Mouse (Mus musculus): ENCODE measurements around the gene Slc22a28.
"Not testable (repeated sequence)": the region's sequence is repeated elsewhere in the genome, so short reads cannot be mapped to it uniquely, and the experiment has no call there.

The Slc22a28 gene

DNA sequence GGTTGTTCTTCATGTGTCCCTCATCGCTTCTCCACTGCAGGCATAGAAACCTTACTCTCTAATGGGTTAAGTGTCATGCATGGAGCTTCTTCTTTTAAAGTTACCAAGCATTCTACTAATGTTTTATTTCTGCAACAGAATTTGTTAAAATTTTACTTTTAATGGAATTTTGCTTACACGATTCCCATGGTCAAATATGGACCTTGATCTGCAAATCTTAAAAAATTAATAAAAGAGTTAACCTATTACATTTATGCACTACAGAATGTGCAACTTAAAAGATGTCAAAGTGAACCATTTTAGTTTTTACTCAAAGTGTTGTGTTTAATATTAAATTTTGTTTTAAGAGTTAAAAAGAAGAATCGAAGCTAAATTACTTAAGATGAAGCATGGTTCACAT is at the start of gene Slc22a28:
TSS of gene Slc22a28 (minus strand) at position 102 of the 400 bp plus-strand sequence.
- H3K4me3 ChIP-seq (replicated peaks; ENCODE audit: low read length); H3K9me3 ChIP-seq (ENCODE audit: low read length); H3K4me1 ChIP-seq (replicated peaks; ENCODE audit: low read depth, low read length); H3K36me3 ChIP-seq (ENCODE audit: insufficient read depth, low read length); H3K27me3 ChIP-seq (ENCODE audit: insufficient read depth, low read length): not testable (repeated sequence)

DNA sequence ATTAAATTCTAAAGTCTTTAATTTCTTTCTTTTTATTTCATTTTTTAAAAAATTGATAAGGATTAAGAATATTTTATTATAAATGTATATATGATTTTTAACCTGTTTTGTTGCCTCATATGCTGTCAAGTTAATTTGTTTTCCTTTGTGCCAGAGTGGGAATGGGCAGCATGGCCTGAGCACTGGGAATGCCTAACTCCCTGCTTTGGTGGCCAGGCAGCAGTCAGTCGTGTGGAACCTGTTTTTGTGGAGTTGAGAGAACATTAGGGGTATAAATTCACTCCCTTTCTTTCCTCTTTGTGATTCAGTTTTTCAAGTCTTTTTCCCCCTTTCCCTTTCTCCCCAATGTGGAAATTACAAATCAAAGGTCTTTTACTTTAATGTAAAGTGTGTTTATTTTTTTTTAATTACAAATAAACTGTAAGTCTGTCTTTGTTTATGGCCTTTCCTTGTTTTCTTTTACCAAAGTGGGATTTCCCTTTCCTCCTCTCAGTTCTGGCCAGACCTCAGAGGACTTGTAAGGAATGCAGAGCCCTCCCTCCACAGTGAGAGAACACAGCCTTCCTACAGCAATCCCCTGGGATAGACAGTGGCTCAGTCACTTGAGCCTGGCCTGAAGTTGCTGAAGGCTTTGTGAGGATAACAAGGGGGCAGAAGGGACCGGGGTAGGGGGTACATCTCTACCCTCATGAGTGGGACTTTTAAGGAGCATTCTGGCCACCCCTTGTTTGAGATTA is 17.2 kb upstream of the Slc22a28 start:
- Histone ChIP-seq H3K27me3 (ENCODE audit: insufficient read depth, low read length) (no peaks in the 10 kb centered on the region), H3K4me1 (replicated peaks; ENCODE audit: low read depth, low read length) (no peaks in the 10 kb centered on the region), H3K9me3 (ENCODE audit: low read length) (peaks cover 40% of the 10 kb centered on the region), H3K36me3 (ENCODE audit: insufficient read depth, low read length) (no peaks in the 10 kb centered on the region), H3K4me3 (replicated peaks; ENCODE audit: low read length) (no peak overlapping the region)
- no peak for TF ChIP-seq NANOG (IDR thresholded peaks at IDR 0.05; ENCODE audit: borderline replicate concordance, low read length)
- no peak for TF ChIP-seq CTCF (conservative IDR thresholded peaks at IDR 0.05; ENCODE audit: low read length)
- TF ChIP-seq POU5F1 (IDR thresholded peaks at IDR 0.05; ENCODE audit: borderline replicate concordance, low read length): no peak

DNA sequence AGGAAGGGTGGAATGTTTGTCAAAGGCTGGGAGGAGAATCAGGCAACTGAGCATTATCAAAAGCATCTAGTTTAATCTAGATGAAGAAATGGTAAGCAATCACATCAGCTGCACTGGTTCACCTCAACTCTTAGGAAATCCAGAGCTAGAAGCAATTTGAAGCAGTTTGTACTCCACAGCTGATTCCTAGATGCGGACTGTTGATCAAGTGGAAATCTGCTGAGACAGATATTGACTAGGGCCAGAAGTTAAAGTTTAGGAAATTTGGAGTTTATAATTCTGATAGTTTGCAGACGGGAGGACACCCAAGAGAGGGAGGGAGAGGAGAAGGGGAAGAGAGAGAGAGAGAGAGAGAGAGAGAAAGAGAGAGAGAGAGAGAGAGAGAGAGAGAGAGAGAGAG is 10.9 kb upstream of the Slc22a28 start:
- not testable (repeated sequence) for H3K36me3 ChIP-seq (ENCODE audit: insufficient read depth, low read length); H3K4me3 ChIP-seq (replicated peaks; ENCODE audit: low read length); H3K4me1 ChIP-seq (replicated peaks; ENCODE audit: low read depth, low read length); H3K27me3 ChIP-seq (ENCODE audit: insufficient read depth, low read length)
- peaks cover 15% of the 10 kb centered on the region; the same call in 1 of the 2 replicates for H3K9me3 ChIP-seq (ENCODE audit: low read length)

DNA sequence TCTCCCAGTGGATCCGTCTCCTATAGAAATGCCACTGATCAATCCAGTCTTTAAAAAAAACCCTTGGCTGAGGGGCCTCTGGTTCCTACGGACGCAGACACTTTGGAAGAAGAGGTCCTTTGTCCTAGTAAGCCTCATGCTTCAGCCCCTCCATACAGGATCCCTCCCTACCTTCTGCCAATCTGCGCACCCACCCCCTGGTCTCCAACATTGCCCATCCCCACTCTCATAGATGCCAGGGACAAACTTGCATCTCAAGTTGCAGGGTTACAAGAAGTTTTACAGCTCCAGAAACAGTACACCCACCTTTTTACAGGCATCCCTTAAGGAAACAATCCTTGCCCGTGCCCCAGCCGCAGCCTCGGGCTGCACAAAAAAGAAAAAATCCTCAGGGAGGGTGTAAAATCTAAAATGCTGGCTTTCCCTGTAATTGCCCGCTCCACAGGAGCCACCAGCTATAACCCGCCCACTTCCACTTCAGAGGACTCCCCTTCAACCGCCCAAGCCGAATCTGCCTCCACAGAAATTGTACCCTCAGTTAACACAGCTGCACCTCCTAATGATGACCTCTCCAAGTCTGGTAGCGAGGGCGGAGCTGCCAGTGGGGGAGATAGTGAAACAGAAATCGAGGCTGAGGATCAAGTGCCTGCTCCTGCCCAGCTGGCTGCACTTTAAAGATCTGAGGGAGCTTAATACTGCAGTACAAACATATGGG is 2.5 kb upstream of the Slc22a28 start:
- not testable (repeated sequence) for H3K4me3 ChIP-seq (replicated peaks; ENCODE audit: low read length); H3K4me1 ChIP-seq (replicated peaks; ENCODE audit: low read depth, low read length); H3K27me3 ChIP-seq (ENCODE audit: insufficient read depth, low read length); H3K36me3 ChIP-seq (ENCODE audit: insufficient read depth, low read length)
- peaks cover 14% of the 10 kb centered on the region; the same call in 1 of the 2 replicates for H3K9me3 ChIP-seq (ENCODE audit: low read length)

DNA sequence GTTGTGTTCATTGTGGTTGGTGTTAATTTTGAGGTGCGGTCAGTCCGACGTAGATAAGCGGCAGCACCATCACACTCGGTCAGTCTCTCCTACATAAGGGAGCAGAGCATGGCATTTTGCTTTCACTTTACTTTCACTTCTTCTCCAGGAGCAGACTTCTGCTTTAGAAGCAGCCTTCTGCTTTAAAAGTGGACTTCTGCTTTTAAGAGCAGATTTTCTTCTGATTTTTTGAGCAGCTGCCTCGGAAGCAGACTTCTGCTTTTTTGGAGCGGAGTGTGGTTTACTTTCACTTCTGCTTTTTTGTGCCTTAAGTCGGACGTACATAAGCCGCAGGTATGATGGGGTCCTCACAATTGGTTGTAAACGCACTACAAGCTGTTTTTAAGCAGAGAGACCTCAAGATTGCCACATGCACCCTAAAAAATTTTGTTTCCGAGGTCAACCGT is 111.9 kb downstream of the Slc22a28 start:
- Histone ChIP-seq H3K4me1 (replicated peaks; ENCODE audit: low read depth, low read length) (no peaks in the 10 kb centered on the region), H3K36me3 (ENCODE audit: insufficient read depth, low read length) (no peaks in the 10 kb centered on the region), H3K9me3 (ENCODE audit: low read length) (peaks cover 56% of the 10 kb centered on the region), H3K27me3 (ENCODE audit: insufficient read depth, low read length) (no peaks in the 10 kb centered on the region), H3K4me3 (replicated peaks; ENCODE audit: low read length) (no peak overlapping the region)
- TF ChIP-seq CTCF (conservative IDR thresholded peaks at IDR 0.05; ENCODE audit: low read length) (no peak), POU5F1 (IDR thresholded peaks at IDR 0.05; ENCODE audit: borderline replicate concordance, low read length) (no peak)

DNA sequence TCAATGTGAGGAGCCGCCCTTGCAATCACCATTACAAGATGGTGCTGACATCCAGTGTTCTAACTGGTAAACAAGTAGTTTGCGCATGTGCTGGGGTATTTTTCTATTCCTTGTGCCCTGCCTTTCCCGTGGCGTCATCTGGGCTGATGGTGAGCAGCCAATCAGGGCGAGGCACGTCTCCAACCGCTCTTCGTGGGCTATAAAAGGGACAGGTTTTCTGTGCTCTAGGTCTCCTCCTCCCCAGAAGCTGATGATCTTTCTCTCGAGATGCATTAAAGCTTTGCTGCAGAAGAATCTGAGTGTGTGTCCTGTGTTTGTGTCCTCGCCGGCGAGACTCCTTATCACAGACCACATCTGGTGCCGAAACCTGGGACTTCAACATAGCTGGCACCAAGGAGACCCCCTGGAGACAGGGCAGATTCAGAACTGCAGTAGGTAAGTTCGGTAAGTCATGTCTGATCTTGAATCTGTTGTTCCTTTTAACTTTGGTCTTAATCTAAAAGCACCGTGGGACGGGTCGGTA is 112.4 kb downstream of the Slc22a28 start:
- not testable (repeated sequence) for H3K36me3 ChIP-seq (ENCODE audit: insufficient read depth, low read length); H3K27me3 ChIP-seq (ENCODE audit: insufficient read depth, low read length); H3K4me1 ChIP-seq (replicated peaks; ENCODE audit: low read depth, low read length); H3K4me3 ChIP-seq (replicated peaks; ENCODE audit: low read length)
- peaks cover 56% of the 10 kb centered on the region for H3K9me3 ChIP-seq (ENCODE audit: low read length)

DNA sequence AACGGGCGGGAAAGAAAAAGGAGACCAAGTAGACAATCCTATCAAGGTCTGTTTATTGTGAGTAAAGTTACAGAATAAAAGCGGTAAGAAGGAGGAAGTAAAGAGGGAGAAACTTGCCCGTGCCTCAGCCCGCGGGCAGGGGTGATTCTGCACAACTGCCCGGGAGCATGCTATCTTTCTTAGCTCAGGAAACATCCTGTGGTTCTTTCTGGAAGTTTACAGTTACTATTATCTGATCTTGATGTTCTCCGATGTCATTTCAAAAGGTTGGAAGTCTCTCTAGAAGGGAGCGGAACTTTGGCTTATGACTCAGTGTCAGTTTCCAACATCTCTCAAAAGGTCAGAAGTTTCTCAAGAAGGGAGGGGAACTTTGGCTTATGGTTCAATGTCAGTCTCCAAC is 113.2 kb downstream of the Slc22a28 start:
- not testable (repeated sequence) for H3K4me1 ChIP-seq (replicated peaks; ENCODE audit: low read depth, low read length); H3K36me3 ChIP-seq (ENCODE audit: insufficient read depth, low read length); H3K4me3 ChIP-seq (replicated peaks; ENCODE audit: low read length); H3K27me3 ChIP-seq (ENCODE audit: insufficient read depth, low read length)
- H3K9me3 ChIP-seq (ENCODE audit: low read length): peaks cover 50% of the 10 kb centered on the region

Measured in E14TG2a.4 (cell line).